Mouse (Mus musculus) cortical plate, adult 2 months (tissue): ENCODE results near the gene Pcsk2.

ENCODE experiments used
- CTCF ChIP-seq: fragments of 200-500 bp; IDR thresholded peaks from 2 replicates; pipeline ENCODE4 v1.5.1; 2011; ENCODE audit warnings: mild to moderate bottlenecking, control low read depth, low read length; ENCODE audit not compliant: insufficient read depth; ENCODE audit errors: extremely low read depth
- POLR2A ChIP-seq: fragments of 200-500 bp; IDR thresholded peaks from 2 replicates; pipeline ENCODE4 v1.6.1; 2011; ENCODE audit warnings: mild to moderate bottlenecking, low read length, control low read depth; ENCODE audit not compliant: insufficient read depth; ENCODE audit errors: extremely low read depth

- TF ChIP-seq CTCF (no peak), POLR2A (no peak)
Measured at GRCm38 (mm10) chr2:143545299-143545751, 631 bp upstream of the Pcsk2 start.
